Mouse (Mus musculus): ENCODE measurements around the gene Mitd1.

DNA sequence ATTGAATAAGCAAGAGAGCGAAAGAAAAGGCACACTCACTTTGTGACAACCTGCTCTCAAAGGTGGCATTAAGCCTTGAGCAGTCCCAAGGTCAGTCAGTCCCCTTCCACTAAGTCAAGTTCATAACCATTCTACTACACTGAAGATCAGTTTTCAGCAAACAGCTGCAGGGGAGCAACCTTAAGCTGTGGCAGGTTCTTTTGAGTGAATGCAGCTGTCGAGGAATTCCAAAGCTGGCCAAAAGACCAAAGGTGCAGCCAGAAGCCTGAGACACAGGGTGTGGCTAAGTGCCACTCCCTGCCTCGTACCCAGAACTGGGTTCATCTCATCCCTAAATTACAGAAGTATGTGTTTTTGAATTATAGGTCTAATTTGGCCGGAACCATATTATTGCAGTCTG, 9.6 kb upstream of the Mitd1 start:
- no peak for TF ChIP-seq BHLHE40 (IDR thresholded peaks at IDR 0.05; ENCODE audit: low read depth, low read length)
- no peak for TF ChIP-seq CTCF (conservative IDR thresholded peaks at IDR 0.05 in 1 of 2, IDR thresholded peaks at IDR 0.05 in 1 of 2; ENCODE audit: low read depth in 2 of 2, low read length in 2 of 2)
- no peak for TF ChIP-seq POLR2AphosphoS2 (IDR thresholded peaks at IDR 0.05; ENCODE audit: low read depth, low read length)
- TF ChIP-seq CHD2 (IDR thresholded peaks at IDR 0.05; ENCODE audit: low read length): no peak
